Mouse (Mus musculus) regulatory T cell (primary cell): ENCODE data around the gene Prr5l.

Source experiments
- in situ Hi-C: fragments of 300-600 bp; cut with MboI, MseI; formaldehyde crosslinking; loops from one replicate; pipeline ENCODE4 v1.15.1; 2025; ENCODE audit warnings: high pct_unique_total_duplicates

The Prr5l gene

GRCm38 (mm10) chr2:101823821-101824220 lies 59.0 kb downstream of the Prr5l start:
- in situ Hi-C loops, result loop anchor here (5.0 kb wide), 1 partner anchor 107 kb away; no protein-coding TSS in a partner anchor

GRCm38 (mm10) chr2:101822785-101823184 lies 60.0 kb downstream of the Prr5l start:
- in situ Hi-C loops, result loop anchor here (5.0 kb wide), 1 partner anchor 105 kb away; no protein-coding TSS in a partner anchor

- in situ Hi-C loops, result loop anchor here (5.0 kb wide), 1 partner anchor 104 kb away; no protein-coding TSS in a partner anchor
These were observed 62.0 kb downstream of the Prr5l start for GRCm38 (mm10) chr2:101820816-101821215.

GRCm38 (mm10) chr2:101818986-101819764 lies 63.7 kb downstream of the Prr5l start:
- in situ Hi-C loops, result no loop called here

GRCm38 (mm10) chr2:101816646-101817308 lies 66.0 kb downstream of the Prr5l start:
- in situ Hi-C loops, result no loop called here

- in situ Hi-C loops, result no loop called here
These were observed 67.4 kb downstream of the Prr5l start for GRCm38 (mm10) chr2:101815250-101815934.

- in situ Hi-C loops, result no loop called here
These were observed 68.6 kb downstream of the Prr5l start for GRCm38 (mm10) chr2:101814272-101814625.

GRCm38 (mm10) chr2:101813581-101814271 lies 69.1 kb downstream of the Prr5l start:
- in situ Hi-C loops, result no loop called here

GRCm38 (mm10) chr2:101811925-101812324 lies 70.9 kb downstream of the Prr5l start:
- in situ Hi-C loops, result no loop called here

- in situ Hi-C loops, result no loop called here
These were observed 72.1 kb downstream of the Prr5l start for GRCm38 (mm10) chr2:101810774-101811173.

GRCm38 (mm10) chr2:101809640-101810305 lies 73.1 kb downstream of the Prr5l start:
- in situ Hi-C loops, result no loop called here

- in situ Hi-C loops, result no loop called here
These were observed 75.1 kb downstream of the Prr5l start for GRCm38 (mm10) chr2:101807756-101808155.

GRCm38 (mm10) chr2:101802240-101802639 lies 80.6 kb downstream of the Prr5l start:
- in situ Hi-C loops, result no loop called here

GRCm38 (mm10) chr2:101797901-101798250 lies 85.0 kb downstream of the Prr5l start:
- in situ Hi-C loops, result loop anchor here (5.0 to 10.0 kb wide), 2 partner anchors 46 to 113 kb away; no protein-coding TSS in a partner anchor

- in situ Hi-C loops, result loop anchor here (5.0 to 10.0 kb wide), 2 partner anchors 45 to 113 kb away; no protein-coding TSS in a partner anchor
These were observed 85.5 kb downstream of the Prr5l start for GRCm38 (mm10) chr2:101797166-101797900.

- in situ Hi-C loops, result loop anchor here (5.0 to 10.0 kb wide), 2 partner anchors 44 to 112 kb away; no protein-coding TSS in a partner anchor
These were observed 86.3 kb downstream of the Prr5l start for GRCm38 (mm10) chr2:101796287-101797115.

GRCm38 (mm10) chr2:101792130-101792529 lies 90.7 kb downstream of the Prr5l start:
- in situ Hi-C loops, result loop anchor here (10.0 kb wide), 1 partner anchor 107 kb away; no protein-coding TSS in a partner anchor

- in situ Hi-C loops, result no loop called here
These were observed 99.6 kb downstream of the Prr5l start for GRCm38 (mm10) chr2:101783255-101783654.

- in situ Hi-C loops, result no loop called here
These were observed 101.5 kb downstream of the Prr5l start for GRCm38 (mm10) chr2:101781357-101781777.
